Mouse (Mus musculus): ENCODE measurements around the gene Phf23.
"Not testable (repeated sequence)": the region's sequence is repeated elsewhere in the genome, so short reads cannot be mapped to it uniquely, and the experiment has no call there.

Gene Phf23

DNA sequence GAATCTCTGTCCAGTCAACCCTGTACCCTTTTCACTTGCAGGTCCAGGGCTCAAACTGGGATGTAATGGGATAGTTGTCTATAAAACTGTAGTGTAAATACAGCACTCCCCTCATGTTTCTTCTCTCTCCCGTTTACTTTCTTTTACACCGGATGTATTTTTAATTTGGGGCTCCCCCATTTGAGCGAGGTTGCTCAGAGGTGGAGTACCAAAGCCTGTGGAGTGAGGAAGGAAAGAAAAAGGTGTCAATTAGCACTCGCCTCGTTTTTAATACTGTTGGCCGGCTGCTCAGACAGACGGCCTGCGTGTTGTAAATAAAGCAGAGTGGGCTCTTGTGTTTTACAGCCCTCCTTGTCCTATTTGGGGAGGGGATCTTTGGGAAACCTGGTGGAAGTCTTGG lies 4.1 kb downstream of the Phf23 start:
- DNase-seq (ENCODE audit: low spot score in 2 of 2), result no peak

DNA sequence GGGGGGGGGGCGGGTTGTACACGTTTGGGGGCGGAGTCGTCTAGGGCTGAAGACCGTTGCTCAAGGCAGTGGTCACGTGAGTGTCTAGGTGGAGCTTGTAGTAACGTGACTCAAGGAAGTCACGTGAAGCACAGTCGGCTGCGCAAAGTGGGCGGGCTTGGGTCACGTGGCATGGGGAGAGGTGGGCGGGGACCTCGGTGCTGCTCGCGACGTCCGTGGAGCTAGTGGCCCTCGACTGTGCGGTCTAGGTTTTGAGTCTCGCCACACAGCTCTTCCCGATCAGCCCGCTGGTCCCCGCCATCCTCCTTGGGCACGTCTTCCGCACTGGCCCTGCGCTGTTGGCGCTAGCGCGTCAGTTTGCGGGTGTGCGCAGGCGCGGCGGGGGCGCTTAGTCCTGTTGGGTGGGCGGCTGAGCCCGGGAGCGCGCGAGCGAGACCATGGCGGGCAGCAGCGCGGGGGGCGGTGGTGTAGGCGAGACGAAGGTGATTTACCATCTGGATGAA lies 4.9 kb downstream of the Phf23 start, which contains the start of gene Dvl2:
Gene Dvl2 (plus strand): TSS at position 200 of the 503 bp plus-strand sequence.
- peak; percentile 90 to 94 for DNase-seq (ENCODE audit: low spot score in 2 of 2)

DNA sequence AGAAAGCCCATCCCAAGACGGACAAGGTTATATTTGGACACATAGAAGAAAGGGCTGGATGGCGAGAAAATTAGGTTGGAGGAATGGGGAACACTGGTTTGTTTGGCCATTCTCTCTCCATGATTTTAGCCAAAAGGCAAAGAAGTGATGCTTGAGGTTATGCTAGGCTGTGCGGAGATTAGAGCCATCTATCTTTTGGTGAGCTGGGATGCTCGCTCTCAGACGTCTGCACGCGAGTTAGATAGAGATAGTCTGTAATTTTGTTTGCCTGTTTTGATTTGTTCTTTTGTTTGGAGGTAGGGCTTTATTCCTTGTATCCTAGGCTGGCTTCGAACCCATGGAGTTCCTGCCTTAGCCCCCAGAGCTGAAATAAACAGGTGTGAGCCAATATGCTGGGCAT lies 5.6 kb downstream of the Phf23 start:
- no peak for DNase-seq (ENCODE audit: low spot score in 2 of 2)

DNA sequence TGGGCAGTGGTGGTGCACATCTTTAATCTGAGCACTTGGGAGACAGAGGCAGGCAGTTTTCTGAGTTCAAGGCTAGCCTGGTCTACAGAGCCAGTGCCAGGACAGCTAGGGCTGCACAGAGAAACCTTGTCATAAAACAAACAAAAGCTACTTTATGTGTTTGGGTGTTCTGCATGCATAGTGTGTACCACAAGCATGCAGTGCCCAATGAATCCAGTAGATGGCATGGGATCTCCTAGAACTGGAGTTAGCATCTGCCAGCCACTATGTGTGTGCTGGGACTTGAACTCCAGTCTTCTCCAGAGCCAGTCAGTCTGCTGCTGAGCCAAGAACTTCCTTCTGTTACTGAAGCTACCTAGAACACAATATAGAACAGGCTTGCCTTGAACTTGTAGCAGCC lies 6.3 kb downstream of the Phf23 start:
- DNase-seq (ENCODE audit: low spot score in 2 of 2), result no peak

DNA sequence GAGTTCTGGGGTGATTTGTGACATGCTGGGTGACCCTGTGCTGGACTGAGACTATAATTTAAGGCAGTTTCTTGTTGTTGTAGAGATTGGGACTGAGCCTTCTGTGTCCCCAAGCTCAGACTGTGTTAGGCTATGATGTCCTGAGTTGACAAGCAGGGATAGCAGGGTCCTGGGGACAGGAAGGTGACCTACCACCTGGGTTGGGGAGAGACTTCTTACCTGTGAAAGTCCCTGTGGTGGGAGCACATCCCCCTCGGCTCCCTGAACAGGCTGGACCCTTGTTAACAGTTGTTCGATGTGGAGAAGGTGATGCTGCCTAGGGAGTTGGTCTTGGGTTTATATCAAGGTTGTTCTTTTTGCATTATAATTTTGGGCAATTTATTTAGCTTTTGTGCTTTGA lies 6.9 kb downstream of the Phf23 start:
- DNase-seq (ENCODE audit: low spot score in 2 of 2), result no peak

DNA sequence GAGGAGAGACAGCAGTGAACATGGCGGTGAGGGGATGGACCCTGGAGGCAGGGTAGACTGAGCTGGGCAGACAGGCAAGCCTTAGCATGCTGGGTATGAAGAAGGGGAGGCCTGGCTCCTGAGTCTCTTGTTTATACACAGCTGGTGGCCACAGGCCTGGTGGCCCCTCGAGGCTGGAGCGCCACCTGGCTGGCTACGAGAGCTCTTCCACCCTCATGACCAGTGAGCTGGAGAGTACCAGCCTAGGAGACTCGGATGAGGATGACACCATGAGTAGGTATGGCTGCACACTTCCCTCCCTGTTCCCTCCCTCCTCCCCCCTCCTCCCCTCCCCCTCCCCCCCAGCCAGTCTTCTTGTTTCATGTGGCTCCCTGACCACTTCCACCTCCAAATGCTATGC lies 9.9 kb downstream of the Phf23 start:
- no peak for DNase-seq (ENCODE audit: low spot score in 2 of 2)

DNA sequence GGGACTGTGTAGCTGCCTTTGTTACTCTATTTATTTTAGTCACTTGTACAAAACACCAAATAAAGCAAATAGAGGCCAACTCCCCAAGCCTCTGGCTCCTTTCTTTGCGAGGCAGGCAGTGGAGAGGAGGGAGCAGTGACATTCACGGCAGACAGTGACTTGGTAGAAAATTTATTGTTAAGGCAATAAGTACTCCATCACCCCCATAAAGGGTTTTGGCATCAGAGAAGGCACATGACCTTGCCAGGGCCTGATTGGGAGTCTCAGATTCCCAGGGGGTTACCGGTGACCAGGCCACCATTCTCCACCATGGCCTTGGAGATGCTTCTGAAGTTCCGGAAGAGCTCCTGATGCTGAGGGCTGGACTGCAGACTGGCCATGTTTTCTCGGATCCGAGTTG lies 14.5 kb downstream of the Phf23 start:
- no peak for DNase-seq (ENCODE audit: low spot score in 2 of 2)

DNA sequence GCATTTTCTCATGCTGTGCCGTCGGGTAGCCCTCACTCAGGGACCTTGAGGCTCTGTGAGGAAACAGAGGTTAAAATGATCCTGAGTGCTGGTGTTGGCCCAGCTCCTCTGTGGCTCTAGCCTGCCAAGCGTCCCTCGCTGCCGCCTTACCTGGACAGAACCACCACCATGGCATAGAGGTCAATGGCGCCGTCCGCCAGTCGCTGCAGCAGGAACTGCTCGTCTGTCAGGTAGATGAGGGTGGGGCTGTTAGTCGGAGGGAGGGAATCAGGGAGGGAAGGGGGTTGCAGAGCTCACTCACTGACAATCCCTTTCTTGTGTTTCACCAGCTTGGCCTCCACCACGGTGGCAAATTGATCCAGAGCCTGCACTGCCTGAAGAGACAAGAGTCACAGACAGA lies 15.0 kb downstream of the Phf23 start:
- no peak for DNase-seq (ENCODE audit: low spot score in 2 of 2)

DNA sequence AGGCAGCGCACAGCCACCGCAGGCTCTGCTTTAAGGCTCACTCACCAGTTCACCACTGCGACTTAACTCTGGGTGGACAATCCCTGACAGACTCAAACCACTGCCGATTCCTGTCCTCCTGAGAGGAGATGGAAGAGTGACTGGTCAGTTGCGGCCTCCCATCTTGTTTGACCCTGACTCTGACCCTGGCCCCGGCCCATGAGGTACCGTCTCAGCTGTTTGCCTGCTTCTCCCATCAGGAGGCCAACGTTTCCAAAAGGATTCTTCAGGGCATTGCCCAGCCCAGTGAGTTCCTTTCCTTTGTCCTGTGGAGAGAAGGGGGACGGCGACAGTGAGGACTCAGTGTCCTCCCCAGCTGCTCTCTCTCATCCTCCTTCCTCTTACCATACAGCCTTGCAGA lies 15.4 kb downstream of the Phf23 start:
- DNase-seq (ENCODE audit: low spot score in 2 of 2), result no peak

DNA sequence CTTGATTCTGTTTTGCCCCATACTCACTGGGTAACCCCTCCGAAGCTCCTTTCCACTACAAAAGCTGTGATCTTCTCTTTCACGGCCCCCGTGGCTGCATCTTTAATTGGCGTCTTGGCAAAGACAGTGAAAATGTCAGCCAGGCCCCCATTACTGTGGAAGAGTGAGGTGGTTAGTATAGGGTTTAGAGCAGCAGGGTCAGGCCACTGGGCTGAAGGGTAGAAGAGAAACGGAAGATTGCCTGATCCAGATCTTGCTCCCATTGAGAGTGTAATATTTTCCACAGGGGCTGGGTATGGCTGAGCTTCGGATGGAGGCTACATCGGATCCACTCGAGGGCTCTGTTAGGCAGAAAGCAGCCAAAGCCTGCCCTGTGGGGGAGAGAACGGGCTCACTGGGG lies 17.4 kb downstream of the Phf23 start:
- DNase-seq (ENCODE audit: low spot score in 2 of 2), result no peak

DNA sequence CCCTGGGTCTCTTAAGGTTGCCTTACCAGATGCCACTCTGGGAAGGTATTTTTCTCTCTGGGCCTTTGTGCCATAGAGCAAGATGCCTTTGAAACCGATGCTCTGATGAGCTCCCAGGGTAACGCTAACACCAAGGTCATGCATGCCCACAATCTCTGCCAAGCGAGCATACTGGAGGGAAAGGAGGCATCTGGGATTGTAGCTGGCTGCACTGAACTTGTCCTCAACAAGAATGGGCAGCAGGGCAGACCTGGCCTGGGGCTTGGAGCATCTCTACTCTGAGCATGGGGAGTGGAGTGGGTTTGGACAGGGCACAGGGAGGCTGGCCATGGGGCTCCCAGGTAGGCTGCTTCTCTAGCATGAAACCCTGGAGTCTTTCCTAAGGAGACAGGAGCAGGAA lies 17.8 kb downstream of the Phf23 start:
- no peak for DNase-seq (ENCODE audit: low spot score in 2 of 2)

DNA sequence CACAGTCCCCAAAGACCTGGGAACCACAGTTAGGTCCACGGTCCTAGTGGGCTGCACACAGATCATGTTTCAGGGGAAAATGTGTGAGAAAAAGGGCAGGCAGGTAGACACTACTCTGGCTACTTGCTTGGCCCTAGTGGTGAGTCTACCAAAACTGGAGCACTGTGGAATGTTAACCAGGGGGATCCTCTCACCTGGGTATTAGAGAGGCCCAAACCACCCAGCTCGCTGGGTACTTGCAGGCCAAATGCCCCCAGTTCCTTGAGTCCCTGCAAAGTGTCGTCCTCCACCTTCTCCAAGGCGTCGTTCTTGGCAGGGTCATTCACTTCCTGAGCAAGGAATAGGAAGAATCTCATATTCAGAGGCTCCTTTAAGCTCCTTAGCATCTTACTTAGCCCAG lies 18.5 kb downstream of the Phf23 start:
- DNase-seq (ENCODE audit: low spot score in 2 of 2), result no peak

DNA sequence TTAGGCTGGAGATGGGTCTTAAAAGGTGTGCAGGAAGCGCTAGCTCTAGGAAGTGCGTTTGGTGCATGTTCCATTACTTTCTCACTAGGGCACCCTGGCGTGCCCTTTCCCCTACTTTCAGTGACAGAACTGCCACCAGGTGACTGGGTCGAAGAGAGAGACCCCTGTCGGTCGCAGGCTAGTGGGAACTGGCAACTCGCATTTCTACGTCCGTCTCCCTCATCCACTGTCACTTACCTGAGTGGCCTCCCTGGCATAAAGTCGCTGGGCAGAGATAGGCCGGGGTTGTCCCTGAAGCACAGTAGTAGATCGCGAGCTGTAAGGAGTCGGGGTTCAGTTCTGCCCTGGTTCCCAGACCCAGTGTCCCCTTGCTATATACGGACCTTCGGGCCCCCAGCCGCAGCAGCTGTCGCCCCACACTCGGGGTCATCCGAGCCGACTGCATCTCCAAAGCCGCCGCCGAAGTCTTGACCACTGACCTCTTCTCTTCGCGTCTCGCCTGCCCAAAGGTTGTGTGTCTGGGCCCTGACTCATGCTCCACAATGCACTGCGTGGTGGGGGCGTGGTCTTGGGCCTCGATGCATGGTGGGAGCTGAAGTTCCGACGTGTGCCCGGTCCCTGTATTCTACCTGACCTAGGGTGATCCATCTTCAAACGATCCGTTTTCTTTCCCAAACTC lies 19.4 kb downstream of the Phf23 start, which contains the start of gene Acadvl:
Gene Acadvl (minus strand): TSS at position 532 of the 679 bp plus-strand sequence.
- peak; percentile 86 to 91 for DNase-seq (ENCODE audit: low spot score in 2 of 2)

DNA sequence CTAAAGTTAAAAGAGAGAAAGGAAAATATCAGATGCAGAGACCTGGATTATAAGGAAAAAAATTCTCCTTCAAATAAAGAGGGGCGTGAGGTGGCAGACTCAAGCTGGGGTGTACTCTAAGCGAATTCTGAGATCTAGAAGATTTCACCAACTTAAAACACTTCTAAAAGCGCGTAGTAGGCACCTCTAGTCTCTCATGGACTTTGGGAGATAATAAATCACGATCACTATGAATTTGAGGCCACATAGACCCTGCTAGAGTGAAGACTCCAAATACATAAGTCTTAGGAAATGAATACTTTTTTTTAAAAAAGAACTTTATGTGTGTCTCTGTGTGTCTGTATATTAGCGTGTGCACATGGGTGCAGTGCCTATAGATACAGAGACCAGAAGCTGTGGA lies 20.1 kb downstream of the Phf23 start:
- no peak for DNase-seq (ENCODE audit: low spot score in 2 of 2)

DNA sequence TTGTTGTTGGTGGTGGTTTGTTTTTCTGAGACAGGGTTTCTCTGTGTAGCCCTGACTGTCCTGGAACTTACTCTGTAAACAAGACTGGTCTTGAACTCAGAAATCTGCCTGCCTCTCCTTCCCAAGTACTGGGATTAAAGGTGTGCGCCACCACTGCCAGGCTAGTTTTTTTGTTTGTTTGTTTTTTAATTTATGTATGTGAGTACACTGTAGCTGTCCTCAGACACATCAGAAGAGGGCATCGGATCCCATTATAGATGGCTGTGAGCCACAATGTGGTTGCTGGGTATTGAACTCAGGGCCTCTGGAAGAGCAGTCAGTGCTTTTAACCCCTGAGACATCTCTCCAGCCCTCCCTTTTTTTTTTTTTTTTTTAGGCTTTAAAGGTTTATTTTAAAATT lies 20.6 kb downstream of the Phf23 start:
- DNase-seq (ENCODE audit: low spot score in 2 of 2), result not testable (repeated sequence)

DNA sequence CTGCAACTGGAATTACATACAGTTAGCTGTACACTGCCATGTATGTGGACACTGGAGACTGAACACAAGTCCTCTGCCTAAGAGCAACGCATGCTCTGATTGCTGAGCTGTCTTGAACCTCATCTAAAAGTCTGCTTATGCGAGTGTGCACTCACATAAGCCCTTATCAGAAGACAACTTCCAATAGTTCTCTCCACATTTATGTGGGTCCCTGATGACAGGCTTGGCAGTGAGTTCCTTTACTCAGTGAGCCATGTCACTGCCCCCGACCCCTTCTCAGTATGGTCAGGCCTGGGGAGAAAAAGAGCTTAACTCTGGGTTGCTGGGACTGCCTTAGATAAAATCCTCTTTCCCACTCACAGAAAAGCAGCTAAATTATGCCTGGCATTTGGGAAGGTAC lies 21.1 kb downstream of the Phf23 start, which contains the start of gene Dlg4:
Gene Dlg4 (plus strand): TSS at position 274 of the 400 bp plus-strand sequence.
- DNase-seq (ENCODE audit: low spot score in 2 of 2), result no peak

DNA sequence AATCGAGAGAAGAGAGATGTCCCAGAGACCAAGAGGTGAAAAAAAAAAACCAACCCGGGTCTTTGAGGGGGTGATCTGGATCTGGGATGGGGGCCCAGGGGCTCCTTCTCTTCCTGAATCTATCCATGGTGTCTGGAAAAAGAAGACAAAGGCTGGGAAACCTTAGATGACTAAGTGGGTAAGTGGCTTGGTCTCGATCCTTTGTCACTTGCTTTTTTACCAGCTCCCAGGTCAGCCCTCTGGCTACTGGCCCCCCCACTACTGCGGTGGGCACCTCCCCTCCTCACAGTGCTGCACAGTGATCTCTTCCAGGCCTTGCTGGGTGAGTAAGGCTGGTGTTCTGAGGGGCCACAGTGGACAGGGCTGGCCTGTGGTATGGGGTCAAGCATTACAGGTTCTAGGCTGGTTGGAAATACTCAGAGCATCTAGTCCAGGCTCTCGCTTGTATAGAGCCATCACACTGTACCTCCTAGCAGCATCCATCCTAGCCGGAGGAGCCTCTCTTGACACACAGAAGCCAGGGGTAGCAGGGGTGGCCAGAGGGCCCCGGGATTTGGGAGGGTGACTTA lies 21.7 kb downstream of the Phf23 start:
- no peak for DNase-seq (ENCODE audit: low spot score in 2 of 2)

DNA sequence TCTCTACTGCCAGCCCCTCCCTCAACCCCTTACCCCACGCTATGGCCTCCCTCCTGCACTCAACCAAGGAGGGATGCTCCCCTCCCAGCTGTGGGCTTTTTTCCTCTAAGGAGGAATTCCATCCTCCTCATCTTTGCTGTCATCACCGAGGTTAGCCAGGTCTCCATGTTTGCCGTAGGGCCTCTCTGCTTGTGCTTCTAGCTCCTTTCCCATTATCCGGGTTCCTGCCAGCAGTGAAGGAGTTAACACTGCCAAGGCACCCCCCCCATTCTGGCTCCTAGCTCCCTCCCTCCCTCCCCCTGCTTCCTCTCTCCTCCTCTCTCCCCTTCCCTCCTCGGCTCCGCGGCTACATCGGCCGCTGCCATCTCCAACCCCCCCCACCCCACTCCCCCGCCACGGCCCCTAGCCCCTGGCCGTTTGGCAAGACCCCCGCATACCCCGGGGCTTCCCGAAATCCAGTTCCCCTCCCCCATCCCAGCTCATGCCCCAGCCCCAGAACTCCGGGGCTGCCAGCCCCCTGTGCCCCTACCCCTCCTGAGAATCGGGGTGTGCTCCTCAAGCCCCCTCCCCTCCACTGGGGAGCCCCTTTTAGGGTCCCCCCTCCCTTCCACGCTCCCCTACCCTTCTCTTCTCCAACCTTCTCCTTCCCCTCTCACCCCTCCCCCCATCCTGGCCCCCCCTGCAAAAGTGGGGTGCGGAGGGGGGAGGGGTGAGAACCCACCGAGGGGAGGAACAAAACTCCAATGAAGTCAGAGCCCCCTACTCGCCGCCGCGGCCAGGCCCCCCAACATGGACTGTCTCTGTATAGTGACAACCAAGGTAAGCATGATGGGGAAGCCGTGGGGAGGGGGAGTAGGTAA lies 22.8 kb downstream of the Phf23 start:
- peak in 1 of 2 experiments; percentile 36 for DNase-seq (ENCODE audit: low spot score in 2 of 2)

DNA sequence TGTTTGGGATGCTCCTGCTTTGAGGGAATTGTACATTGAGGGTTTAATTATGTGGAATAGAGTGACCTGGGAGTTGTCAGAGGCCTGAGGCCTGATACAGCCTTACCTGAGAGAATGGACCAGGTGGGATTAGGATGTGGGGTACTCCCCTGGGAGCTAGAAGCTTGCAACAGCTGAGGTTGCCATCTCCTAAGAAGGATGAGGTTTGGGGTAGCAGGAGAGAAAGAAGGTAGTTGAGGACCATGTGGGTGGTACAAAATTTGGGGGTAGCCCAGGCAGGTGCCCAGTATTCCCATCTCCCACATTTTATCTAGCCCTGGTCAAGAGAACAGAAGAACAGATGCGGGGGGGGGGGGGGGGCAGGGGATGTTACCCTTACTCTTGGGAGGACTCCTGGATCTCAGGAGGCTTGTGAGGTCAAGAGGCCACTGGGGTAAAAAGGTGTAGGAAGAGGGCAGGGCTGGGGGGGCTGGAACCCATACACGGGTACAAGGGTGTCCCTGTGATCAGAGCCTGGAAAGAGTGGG lies 24.0 kb downstream of the Phf23 start:
- no peak for DNase-seq (ENCODE audit: low spot score in 2 of 2)

DNA sequence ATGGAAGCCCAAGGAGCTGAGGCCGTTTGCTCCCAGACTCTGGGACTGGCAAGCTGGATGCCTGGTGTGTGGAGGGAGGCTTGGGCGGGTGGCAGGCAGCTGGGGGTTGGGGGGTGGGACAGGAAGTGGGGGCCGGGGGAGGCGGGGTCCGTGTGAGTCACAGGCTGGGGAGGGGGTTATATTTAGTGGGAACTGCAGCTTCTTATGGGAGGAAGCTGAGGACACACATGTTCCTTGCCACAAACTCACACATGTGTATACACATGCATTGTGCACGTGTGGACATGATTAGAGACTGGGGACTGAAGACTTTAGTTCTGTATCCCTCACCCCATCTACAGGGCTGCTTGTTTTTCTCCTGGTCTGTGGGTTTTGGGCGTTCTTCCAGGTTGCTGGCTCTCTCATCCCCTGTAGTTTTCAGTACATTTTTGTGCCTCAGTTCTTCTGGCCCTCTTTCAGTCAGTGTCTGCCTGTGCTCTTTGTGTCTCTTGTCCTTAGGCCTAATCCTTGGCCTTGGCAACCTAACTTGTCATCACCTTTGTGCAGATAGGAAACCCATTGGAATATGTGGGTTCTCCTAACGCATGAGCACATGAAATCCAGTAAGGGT lies 24.6 kb downstream of the Phf23 start:
- no peak for DNase-seq (ENCODE audit: low spot score in 2 of 2)

DNA sequence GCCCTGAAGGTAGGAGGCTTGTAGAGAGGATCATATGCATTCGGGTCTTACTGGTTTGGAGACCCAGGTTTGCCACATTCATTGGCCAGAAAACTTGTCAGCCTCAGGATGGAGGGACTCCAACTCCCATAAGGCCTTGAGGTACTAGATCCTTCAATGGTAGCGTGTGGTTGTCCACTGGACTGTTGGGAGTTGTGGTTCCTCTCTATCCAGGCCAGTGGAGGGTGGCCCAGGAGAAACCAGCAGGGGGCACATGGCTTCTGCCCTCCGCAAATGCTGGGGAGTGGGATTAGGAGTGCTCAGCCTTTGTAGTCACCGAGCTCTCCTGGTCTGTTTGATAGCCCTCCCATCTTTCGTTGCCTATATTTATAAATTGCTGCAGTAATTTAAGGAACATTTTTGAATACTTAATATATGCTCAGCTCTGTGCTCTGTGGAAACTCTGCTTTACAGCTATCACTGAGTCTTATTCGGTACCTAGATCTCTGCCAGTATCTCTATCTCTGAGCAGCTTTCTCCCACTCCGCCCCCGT lies 25.2 kb downstream of the Phf23 start:
- DNase-seq (ENCODE audit: low spot score in 2 of 2), result peak; percentile 83 to 84
